Mouse (Mus musculus): Measurements from ENCODE around the gene Phospho1.
A peak's percentile ranks its signal among the peaks of the same experiment; 100 is the strongest.

Phospho1 gene

DNA sequence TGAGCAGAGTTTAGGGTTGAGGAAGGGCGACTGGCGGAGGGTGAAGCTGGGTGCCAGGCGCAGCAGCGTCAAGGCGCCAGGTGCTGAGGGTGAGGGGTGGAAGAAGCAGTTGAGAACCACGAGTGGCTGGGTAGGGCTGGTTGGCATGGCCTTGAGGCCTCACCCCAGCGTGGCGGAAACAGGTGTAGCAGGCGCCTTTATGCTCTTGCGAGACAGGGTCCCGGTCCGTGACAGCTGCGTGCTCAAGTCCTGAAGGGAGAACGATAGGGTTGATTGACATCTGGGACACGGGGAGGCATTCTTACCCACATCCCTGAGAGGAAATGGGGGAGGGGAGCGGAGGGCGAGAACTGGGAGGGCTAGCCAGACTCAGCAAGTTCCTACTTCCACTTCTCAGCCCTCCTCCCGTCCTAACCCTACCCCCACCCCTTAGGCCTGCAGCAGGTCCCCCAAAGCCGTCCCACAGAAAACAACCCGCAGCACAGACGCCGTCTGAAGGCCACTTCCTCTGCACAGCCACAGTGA, 9.9 kb downstream of the Phospho1 start:
- peak; percentile 56 for DNase-seq (ENCODE audit: low spot score)

DNA sequence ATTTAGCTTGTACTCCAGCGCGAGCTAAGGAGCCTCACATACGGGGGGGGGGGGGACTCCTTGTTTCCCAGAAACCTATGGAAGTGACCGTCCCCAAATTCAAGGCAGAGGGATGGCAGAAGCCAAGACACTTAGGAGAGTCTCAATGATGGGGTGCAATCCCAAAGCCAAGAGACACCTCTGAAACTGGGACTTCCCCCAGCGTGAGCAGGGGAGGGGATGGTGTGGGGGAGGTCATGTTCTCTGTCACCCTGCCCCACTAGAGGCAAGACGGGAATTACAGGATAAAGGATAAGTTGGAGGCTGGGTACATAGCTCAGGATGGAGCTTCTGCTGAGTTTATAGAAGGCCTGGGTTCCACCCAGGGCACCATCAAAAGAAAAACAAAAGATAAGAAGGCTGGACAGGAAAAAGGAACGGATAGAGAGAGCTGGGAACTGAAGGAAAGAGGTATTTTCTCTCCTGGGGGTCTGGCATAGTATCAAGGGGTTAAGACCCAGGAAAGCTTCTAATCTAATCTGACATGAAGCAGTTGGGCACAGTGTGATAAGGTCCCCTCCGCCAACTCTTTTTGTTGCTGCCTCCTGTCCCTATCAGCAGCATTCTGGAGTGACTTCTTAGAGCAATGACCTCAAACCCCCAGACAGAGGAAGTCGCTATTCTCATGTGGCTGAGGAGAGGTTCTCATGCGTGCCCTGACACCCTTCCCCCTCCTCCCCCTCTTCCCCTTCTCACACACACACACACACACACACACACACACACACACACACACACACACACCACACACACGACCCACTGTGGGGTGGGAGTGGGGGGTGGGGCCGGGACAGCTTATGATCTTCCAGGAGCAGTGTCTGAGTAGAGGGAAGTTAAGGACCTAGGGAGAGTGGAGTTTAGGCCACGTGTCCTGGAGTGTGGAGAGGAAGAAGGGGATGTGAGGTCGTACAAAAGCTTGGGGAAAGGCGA, 10.7 kb downstream of the Phospho1 start:
- DNase-seq (ENCODE audit: low spot score) = no peak

DNA sequence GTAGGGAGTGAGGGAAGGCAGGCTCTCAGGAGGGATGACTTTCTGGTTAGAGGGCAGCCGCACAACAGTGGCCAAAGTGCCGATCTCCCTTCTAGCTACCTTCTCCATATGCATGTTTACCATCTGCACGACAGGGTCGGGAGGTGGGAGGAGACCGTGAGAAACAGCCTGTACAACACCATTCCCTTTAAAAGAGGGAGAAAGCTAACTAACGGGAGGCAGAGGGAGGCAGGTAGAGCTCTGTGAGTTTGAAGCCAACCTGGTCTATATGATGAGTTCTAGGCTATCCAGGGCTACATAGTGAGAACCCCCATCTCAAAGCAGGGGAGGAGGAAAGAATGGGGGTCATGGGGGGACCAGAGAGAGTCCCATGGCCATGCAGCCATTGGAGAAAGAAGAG, 11.5 kb downstream of the Phospho1 start:
- DNase-seq (ENCODE audit: low spot score) = no peak

DNA sequence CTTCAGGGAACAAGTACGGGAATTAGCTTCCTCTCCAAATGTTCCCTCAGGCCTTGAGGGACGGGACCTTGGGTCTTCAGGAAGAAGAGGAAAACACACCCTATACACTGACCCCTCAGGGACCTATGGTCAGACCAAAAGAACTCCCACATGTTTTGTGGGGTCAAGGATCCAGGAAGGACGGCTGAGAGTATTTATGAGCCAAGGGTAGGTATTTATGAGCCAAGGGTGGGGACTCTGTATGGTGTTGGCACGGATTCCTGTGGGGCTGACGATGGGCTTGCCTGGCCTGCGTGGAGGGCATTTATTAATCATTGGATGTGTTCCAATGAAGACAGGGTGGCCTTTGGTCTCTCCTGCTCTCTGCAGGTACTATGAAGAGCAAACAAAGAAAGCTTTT, 12.1 kb downstream of the Phospho1 start:
- DNase-seq (ENCODE audit: low spot score) = no peak

DNA sequence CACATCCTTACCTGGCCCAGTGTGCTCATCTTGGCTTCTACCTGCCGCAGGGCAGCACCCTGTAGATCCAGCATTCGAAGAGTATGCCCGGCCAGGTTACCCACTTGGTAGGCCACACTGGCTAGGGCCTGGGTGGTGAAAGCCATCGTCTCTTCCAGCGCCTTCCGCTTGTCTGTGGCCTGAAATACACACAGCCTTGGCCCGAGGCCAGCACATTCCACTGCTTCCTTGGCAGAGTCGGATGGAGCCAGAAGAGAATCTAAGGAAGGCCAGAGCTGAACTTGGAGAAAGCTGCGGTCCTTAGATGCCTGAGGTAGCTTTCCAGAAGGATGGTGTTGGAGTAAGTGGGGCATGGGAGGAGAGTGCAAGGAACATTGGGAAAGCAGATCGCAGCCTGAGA, 12.8 kb downstream of the Phospho1 start, which contains the start of gene Gngt2:
Gngt2 (plus strand) TSS at position 158 of the 400 bp plus-strand sequence.
- DNase-seq (ENCODE audit: low spot score) = no peak

DNA sequence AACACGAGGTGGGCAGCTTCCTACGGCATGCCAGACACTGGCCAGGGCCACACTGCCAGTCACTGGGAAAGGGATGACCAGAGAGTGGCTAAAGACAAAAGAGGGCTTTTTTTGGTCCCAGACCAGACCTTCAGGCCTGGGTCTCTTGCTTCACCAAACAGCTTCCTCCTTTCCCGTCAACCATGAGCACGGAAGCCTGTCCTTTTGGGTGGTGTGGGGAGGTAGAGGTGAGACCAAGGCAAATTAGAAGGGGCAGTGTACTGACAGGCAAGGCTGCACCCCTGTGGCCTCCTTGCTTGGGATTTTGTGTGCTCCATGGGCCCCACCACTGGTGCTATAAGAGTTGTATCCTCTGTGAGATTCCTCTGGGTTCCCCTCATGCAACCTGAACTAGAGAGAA, 14.3 kb downstream of the Phospho1 start:
- no peak for DNase-seq (ENCODE audit: low spot score)

DNA sequence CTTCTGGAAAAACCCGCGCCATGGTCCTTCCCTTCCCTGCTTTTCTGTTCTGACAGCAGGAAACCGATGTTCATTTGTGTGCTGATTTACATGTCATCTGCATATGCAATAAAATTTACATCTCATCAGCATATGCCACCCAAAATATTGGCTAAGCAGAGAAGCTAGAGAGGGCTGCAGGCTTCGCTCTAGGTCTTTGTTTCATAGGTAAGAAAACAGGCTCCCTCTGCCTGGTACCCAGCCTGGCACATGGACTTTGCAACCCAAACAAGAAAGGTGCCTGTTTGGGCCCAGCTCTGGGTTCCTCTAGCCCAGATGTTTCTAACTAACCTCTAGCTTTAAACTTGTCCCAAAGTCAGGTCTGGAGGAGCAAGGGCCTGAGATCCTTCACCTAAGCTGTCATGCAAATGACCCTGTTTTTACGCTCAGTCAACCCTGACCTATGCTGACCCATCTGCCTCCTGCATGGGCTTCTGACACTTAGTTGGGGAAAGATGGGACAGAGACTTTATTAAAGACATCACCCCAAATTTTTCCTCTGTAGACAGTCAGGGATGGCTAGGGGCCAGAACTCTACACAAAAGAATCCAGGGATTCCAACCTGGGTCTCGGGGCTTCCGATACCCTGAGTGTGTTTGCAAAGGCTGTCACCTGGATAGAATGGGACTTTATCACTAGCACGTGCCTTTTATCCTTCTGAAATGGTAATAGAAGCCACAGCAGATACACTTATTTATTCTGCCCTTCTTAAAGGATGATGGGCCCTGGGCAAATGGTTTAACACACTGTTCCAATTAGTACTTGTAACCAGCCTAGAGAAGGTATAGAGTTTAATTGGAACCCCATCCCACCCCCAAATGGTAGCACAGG, 14.9 kb downstream of the Phospho1 start:
- DNase-seq (ENCODE audit: low spot score) = no peak

DNA sequence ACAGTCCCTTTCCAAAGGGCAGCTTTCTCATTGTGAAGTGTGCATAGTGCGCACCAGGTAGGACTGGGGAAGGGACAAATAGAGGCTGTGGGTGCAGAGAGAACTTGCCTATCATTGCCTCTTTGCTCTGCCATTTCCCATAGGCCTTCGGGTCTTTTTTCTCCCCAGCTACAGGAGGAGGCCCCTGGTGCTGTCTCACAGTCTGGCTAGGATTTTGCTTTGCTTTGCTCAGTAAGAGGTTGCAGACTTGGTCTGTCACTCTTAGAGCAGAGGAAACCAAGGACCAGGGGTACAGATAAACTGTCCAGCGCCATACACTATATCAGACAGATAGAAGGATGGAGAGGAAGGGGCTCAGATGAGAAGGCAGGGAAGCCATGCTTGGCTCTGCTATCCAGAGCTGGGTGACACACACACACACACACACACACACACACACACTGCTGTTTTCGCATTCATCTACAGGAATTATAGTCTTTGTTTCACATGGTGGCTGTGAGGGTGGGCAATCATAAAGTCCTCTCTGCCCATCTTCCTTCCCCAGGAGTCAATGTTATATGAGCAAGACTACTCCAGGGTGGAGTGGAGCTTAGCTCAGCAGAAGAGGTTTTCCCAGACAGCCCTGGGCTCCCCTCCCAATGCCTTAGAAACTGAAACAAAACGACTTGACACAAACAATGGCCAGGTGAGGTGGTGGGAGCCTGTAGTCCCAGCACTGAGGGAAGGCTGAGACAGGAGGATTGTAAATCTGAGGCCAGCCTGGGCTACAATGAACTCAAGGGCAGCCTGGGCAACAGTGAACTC, 16.6 kb downstream of the Phospho1 start:
- no peak for DNase-seq (ENCODE audit: low spot score)

DNA sequence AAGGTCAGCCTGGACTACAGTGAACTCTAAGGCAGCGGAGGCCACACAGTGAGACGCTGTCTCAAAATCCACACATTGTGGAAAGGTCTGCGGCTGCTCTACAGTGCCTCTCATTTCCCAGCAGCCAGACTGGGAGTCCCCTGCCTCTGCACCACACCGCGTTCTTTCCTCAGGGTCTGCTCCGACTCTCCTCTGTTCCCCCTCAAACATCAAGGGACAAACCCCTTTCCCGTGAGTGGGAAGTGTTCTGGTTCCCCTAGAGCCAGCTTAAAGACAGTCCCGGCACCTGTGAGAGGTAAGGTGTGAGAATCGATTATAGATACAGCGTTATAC, 17.2 kb downstream of the Phospho1 start:
- DNase-seq (ENCODE audit: low spot score) = no peak

DNA sequence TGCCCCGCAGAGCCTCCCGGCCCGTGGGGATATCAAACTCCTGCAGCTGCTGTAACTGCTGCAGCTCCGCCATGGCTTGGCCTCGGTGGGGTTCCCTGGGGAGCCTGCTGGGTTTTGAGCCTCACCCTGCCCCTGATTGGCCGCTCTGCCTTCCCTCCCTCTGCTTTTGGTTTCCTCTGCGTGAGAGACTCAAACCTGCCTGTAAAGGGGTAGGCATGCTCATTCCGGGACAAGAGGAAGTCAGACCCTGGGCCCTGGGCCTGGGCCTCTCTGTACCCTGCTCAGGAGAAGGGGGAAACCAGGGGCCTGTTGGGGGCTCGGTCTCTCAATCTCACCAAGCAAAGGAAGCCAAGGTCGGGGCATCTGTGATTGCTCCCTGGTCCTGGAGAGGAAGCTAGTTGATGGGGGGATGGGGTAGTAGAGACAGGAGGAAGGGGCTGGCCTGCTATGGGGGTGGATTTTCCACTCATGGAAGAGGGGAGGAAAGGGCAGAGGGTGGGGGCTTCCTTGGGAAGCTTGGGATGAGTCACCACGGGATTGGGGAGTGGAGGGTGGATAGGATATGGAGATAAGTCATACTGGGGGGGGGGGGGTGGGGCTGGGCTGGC, 17.9 kb downstream of the Phospho1 start, which contains the start of gene Abi3:
Abi3 (minus strand) TSS at position 403 of the 608 bp plus-strand sequence.
- DNase-seq (ENCODE audit: low spot score) = peak; percentile 56

DNA sequence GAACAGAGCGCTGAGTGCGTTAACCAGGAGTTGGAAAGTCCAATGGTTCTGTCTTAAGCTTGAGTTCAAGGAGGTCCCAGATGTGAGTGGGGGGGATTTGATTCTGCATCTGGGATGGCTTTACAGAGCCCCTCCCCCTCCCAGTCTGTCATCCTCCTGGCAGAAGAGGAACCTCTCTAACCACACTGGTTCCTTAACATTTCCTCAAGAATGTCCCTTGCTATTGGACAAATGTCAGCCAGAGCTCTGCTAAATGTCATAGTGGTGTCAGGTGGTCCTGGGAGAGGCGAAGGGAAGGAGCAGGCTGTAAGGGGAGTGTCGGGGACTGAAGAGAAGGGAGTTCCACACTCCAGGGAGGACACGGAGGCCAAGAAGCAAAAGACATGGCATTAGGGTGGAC, 18.7 kb downstream of the Phospho1 start:
- DNase-seq (ENCODE audit: low spot score) = no peak

DNA sequence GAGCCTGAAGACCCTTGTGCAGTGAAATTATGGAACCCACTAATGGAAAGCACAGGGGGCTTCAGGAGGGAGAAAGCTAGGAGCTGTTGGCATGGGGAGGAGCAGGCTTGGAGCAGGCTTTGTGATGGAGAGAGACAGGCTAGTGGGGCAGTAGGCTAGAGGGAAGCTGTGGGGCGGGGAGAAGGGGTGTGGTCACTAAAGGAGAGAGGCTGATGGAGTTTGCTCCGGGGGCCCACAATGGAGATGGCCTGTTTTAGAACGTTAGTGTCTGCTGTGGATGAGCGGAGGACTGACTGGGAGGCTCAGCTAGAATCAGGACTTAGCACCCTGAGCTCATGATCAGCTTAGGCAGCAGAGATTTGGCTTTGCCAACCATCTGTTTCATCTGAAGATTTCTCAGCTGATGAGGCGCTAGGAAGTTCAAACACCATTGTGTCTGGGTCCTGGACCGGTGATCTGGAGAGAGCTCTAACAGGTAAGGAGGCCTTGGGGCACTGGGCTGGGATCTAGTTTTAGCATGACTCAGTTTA, 19.2 kb downstream of the Phospho1 start:
- DNase-seq (ENCODE audit: low spot score) = no peak

DNA sequence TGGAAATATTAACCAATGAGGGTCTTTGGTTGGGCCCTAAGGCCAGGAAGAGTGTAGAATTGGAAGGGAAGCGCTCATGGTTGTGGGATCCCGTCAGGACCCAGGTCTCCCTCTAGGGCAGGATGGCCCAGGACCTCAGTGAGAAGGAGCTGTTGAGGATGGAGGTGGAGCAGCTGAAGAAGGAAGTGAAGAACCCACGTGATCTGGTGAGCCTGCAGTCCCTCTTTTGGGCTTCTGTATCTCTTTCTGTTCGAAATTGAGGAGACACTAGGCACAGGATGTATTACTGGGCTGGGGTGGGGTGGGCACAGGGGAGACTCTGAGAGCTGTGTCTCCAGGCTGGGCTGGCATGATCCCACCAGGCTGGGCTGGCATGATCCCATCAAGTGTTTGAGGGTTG, 20.6 kb downstream of the Phospho1 start:
- no peak for DNase-seq (ENCODE audit: low spot score)

DNA sequence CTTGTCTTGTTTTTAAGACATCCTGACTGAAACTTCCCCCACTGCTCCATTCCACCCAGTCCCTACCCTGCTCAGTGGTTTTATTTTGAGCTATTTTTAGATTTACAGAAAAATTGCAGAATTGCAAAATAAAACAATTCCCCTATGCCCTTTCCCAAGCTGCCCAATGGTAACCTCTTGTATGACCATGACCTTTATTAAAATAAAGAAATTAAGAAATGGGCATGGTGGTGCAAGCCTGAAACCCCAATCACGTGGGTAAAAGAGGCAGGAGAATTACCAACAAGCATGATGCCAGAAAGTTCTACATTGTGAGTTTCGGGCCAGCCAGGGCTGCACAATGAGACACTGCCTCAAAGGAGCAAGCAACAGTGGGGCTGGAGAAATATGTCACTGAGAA, 26.6 kb downstream of the Phospho1 start:
- no peak for DNase-seq (ENCODE audit: low spot score)

DNA sequence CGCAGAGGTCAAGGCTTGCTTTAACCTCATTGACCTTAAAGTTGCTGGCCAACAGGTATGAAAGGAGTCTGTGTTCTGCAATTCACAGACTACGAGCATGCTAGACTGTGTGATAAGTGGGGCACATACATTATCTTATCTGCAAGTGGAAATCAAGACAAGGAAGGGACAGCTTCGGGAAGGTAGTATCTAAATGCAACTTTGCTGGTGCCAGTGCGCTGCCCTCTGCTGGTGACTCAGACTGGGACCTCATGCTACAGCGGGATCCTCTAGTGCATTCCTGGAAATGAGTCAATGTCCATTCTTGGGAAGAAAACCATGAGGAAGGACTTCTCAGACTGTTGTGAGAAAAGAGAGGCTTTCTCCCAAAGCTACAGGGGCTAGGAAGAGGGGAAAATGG, 29.4 kb downstream of the Phospho1 start:
- DNase-seq (ENCODE audit: low spot score) = no peak

DNA sequence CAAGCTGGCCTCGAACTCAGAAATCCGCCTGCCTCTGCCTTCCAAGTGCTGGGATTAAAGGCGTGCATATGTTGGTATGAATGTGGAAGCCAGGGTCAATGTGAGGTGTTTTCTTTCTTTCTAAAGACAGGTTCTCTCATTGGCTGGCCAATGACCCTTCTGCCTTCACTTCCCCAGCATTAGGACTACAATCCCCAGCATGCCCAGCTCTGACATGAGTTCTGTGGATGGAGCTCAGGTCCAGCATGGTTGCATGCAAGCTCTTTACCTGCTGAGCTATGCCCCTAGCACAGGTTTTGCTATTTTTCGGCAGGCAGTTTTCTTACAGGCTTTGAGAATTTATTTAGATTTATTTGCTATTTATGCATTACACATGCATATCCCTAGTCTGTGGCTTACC, 33.0 kb downstream of the Phospho1 start:
- DNase-seq (ENCODE audit: low spot score) = no peak

DNA sequence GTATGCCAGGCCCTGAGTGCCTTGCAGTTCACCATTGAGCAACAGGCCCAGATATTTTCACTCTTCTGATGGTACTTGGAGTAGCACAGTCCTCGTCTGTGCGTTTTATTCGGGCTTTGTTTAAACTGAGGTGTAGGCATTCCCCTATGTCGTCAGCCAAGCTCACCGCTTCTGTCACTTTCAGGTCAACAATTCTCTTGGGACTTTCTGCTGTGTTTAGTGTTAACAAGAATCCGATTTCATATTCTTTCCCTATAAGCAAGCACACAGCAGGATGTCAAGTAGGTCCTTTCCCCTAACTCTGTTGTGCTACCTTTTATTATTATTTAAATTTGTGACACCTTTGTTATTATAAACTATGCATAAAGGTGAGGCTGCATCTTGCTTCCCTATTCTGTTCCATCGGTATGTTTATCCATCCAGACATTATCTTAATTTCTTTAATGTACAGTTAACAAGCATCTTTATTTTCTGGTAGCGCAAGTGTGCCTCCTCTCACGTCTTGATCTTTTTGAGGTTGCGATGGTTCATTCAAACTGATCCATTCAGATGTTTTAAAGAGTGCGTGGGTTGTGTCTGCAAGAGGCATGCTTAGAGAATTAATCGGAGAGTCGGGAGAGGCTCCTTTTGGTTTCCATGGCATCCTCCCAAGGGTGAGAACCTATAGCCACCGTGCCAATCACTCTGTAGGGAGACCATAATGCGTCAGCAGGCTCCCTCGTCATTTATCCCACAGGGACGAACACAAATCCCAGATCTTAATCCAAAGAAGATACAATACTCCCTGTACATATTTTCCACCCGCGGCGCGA, 33.6 kb downstream of the Phospho1 start:
- no peak for DNase-seq (ENCODE audit: low spot score)

DNA sequence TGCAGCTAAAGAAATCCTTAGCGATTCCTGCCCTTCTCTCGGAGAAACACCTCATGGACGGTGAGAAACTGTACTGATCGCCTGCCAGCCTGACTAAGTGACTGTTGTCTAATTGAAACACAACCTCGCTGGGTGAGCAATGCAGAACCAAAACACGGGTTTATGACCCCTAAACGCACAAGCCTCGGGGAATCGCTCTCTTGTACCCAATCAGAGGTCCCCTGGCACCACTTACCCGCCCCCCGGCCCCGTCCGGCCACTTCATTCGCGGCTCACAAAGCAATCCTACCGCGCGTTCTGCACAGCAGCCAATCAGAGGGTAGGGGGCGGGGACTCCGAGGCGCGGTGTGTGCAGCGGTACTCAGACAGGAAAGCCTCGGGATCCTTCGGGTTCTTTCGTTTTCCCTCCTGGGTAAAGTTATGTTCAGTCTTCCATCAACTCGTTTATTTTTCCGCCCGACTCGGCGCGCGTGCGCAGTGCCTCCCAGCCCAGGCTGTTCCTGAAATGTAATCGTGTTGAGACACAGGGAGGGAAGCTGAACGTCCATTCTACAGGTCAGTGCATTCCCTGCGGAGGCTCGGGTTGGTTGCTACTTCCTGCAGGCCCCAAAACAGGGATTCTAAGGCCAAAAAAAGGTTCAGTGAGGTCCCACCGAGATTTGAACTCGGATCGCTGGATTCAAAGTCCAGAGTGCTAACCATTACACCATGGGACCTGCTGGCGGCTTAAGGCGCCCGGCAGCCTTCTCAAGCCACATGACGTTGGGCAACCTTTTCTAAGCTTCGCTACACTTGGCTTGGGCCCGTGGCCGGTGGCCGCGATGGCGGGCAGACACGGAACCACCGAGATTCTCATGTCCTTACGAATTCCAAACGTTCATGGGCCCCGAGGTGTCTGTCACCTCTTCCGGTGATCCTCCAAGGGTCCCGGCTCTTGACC, 34.5 kb downstream of the Phospho1 start:
- peak; percentile 93 for DNase-seq (ENCODE audit: low spot score)

DNA sequence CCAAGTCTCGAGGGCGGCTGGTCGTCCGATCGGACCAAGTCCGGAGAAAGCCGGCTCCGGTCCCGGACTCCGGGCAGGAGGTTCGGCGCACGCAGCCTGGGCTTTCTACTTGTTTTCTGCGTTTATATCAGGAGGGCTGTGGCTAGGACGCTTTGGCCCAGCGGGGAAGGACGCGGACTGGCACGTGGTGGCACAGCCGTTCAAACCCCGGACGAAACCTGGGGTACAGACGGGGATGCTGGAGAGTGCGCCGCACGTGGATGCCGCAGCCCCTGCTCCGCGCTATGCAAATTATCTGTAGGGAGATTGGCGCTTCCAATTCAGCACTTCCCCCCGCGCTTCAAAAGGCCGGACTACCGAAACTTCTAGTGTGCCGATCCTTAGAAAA, 35.2 kb downstream of the Phospho1 start:
- DNase-seq (ENCODE audit: low spot score) = no peak

Data from spleen, adult 12 weeks (tissue).